ENCODE assay signal across 25 mouse cellular contexts in genomic region chr12:91726202-91726601, GRCm38 (mm10).
"Had no signal": no experiment of that assay in that cellular context is flagged by ENCODE, and none has a peak within 500 bp of the region (broad histone marks: within the 10 kb centered on the region; RNA-seq: fewer than 3 reads in every experiment).

No protein-coding gene starts in this region.

- H3K27me3 ChIP-seq: heart, embryonic 12.5 days; hindbrain, embryonic 13.5 days; hindbrain, embryonic 15.5 days; kidney, embryonic 15.5 days; limb, embryonic 13.5 days; limb, embryonic 15.5 days had no signal

- H3K9me3 ChIP-seq: heart, embryonic 10.5 days; heart, embryonic 12.5 days; hindbrain, embryonic 10.5 days; hindbrain, embryonic 13.5 days; hindbrain, embryonic 15.5 days; kidney, embryonic 15.5 days; limb, embryonic 13.5 days; limb, embryonic 15.5 days had no signal

- H3K4me1 ChIP-seq: heart, embryonic 12.5 days; hindbrain, embryonic 13.5 days; hindbrain, embryonic 15.5 days; kidney, embryonic 15.5 days; limb, embryonic 13.5 days had no signal

- DNase-seq: gastrocnemius, adult 2 months; gastrocnemius, postnatal 10 days; gastrocnemius, postnatal 25 days; heart, postnatal 10 days; heart, postnatal 4 days; kidney, adult 11 months; kidney, adult 2 months; kidney, adult 9 months; kidney, postnatal 14 days; kidney, postnatal 36 days; layer of hippocampus, adult 9-11 months; layer of hippocampus, postnatal 36 days; left cerebral cortex, postnatal 4 days had no signal

- H3K36me3 ChIP-seq: heart, embryonic 10.5 days; heart, embryonic 12.5 days; hindbrain, embryonic 13.5 days; hindbrain, embryonic 15.5 days; kidney, embryonic 15.5 days; limb, embryonic 13.5 days; limb, embryonic 15.5 days had no signal

- H3K9ac ChIP-seq: heart, embryonic 12.5 days; hindbrain, embryonic 13.5 days; hindbrain, embryonic 15.5 days; kidney, embryonic 15.5 days; limb, embryonic 13.5 days; limb, embryonic 15.5 days; liver, embryonic 14.5 days had no signal

- H3K4me3 ChIP-seq: gastrocnemius, adult 2 months; heart, embryonic 10.5 days; heart, embryonic 12.5 days; hindbrain, embryonic 10.5 days; hindbrain, embryonic 13.5 days; hindbrain, embryonic 15.5 days; kidney, embryonic 15.5 days; limb, embryonic 13.5 days; limb, embryonic 15.5 days had no signal

- ATAC-seq: hindbrain, postnatal 0 days; intestine, embryonic 16.5 days had no signal

- H3K4me2 ChIP-seq: heart, embryonic 12.5 days; hindbrain, embryonic 13.5 days; hindbrain, embryonic 15.5 days; kidney, embryonic 15.5 days; limb, embryonic 13.5 days; limb, embryonic 15.5 days had no signal

- H3K27ac ChIP-seq: gastrocnemius, adult 2 months; heart, embryonic 10.5 days; hindbrain, embryonic 10.5 days; hindbrain, embryonic 13.5 days; hindbrain, embryonic 15.5 days; hindbrain, postnatal 0 days; kidney, embryonic 15.5 days; kidney, postnatal 0 days; limb, embryonic 13.5 days; limb, embryonic 15.5 days; liver, embryonic 14.5 days had no signal
